Mouse (Mus musculus) thymus, adult 2 months (tissue): Measurements from ENCODE around the gene Gpr179. TPM values are rescaled to one million over a fixed set of nuclear protein-coding genes. Genes with fewer than 3 reads are reported as not detected.
A peak's percentile ranks its signal among the peaks of the same experiment; 100 is the strongest.

ENCODE experiments used
- DNase-seq: peaks from one replicate; pipeline ENCODE4 v3.0.0; 2021
- H3K27ac ChIP-seq: fragments of 200-500 bp; 2 replicates; pipeline ENCODE4 v1.5.1; 2012; ENCODE audit warnings: low read length, control low read depth; ENCODE audit not compliant: control insufficient read depth, insufficient read depth
- H3K27me3 ChIP-seq: fragments of 200-500 bp; 2 replicates; pipeline ENCODE4 v1.6.1; 2012; ENCODE audit warnings: mild to moderate bottlenecking, low read length, moderate library complexity, mixed read lengths; ENCODE audit not compliant: control insufficient read depth, insufficient read depth
- H3K36me3 ChIP-seq: fragments of 200-500 bp; 2 replicates; pipeline ENCODE4 v1.6.1; 2012; ENCODE audit warnings: mild to moderate bottlenecking, low read length, moderate library complexity; ENCODE audit not compliant: control insufficient read depth, insufficient read depth
- H3K4me1 ChIP-seq: fragments of 200-500 bp; replicated peaks from 2 replicates; pipeline ENCODE4 v1.6.1; 2012; ENCODE audit warnings: low read length; ENCODE audit not compliant: control insufficient read depth, insufficient read depth
- H3K4me3 ChIP-seq: fragments of 200-500 bp; 2 replicates; pipeline ENCODE4 v1.5.1; 2012; ENCODE audit warnings: mild to moderate bottlenecking, low read length, control low read depth, moderate library complexity; ENCODE audit not compliant: control insufficient read depth, insufficient read depth
- CTCF ChIP-seq: fragments of 200-500 bp; IDR thresholded peaks from 2 replicates; pipeline ENCODE4 v1.5.1; 2012; ENCODE audit warnings: mild to moderate bottlenecking, control low read depth, low read length, moderate library complexity, borderline replicate concordance; ENCODE audit not compliant: control insufficient read depth, poor library complexity, insufficient read depth; ENCODE audit errors: extremely low read depth
- POLR2A ChIP-seq: fragments of 200-500 bp; IDR thresholded peaks from 2 replicates; pipeline ENCODE4 v1.6.1; 2012; ENCODE audit warnings: mild to moderate bottlenecking, low read length, control low read depth, moderate library complexity; ENCODE audit not compliant: control insufficient read depth, poor library complexity, insufficient read depth; ENCODE audit errors: extremely low read depth
- WGBS: fragments of 180-500 bp; shearing (Covaris S2); methylation state at CpG from one replicate; pipeline ENCODE4 v1.1.7; 2018; 5-methylcytosine and 5-hydroxymethylcytosine counted together
- polyA plus RNA-seq: library from polyadenylated mRNA; depleted of rRNA; stranded (reverse); fragments of >200 nt; gene quantifications from 2 replicates; pipeline ENCODE4 v1.2.3, GENCODE M21; 2012; rRNA removed

Gene Gpr179
- 0.54 and 0.70 TPM in 2 replicates for polyA plus RNA-seq

GRCm38 (mm10) chr11:97352027-97352684, at the start of gene Gpr179:
Gene Gpr179 (minus strand): TSS chr11:97352077.
- WGBS: 94% methylated on average over 3 of the region's 3 CpGs
- TF ChIP-seq POLR2A: no peak
- no peak for DNase-seq
- H3K36me3 ChIP-seq: no peaks in the 10 kb centered on the region
- no peak within 1 kb of the TSS for H3K4me3 ChIP-seq
- no peaks in the 10 kb centered on the region for H3K4me1 ChIP-seq
- no peak within 1 kb of the TSS for H3K27ac ChIP-seq
- no peaks in the 10 kb centered on the region for H3K27me3 ChIP-seq

- Histone ChIP-seq H3K4me1 (peaks cover 31% of the 10 kb centered on the region), H3K27me3 (no peaks in the 10 kb centered on the region; the same call in 1 of the 2 replicates), H3K27ac (no peak overlapping the region), H3K4me3 (no peak overlapping the region), H3K36me3 (no peaks in the 10 kb centered on the region)
- no peak for TF ChIP-seq POLR2A
- 0 out of 2 replicates have a peak, but pooled peaks have one; percentile 11 for TF ChIP-seq CTCF
- DNase-seq: peak; percentile 68
- WGBS: 15% methylated on average over 6 of the region's 6 CpGs
These were observed 49.2 kb upstream of the Gpr179 start for GRCm38 (mm10) chr11:97401082-97401481.

GRCm38 (mm10) chr11:97399958-97400710, 48.3 kb upstream of the Gpr179 start:
- 4% methylated on average over 23 of the region's 23 CpGs for WGBS
- H3K4me3 ChIP-seq: 0 out of 2 replicates have a peak overlapping the region, but pooled peaks have one; percentile 2

GRCm38 (mm10) chr11:97398506-97398905, 46.6 kb upstream of the Gpr179 start:
- Histone ChIP-seq H3K4me3 (no peak overlapping the region), H3K27me3 (no peaks in the 10 kb centered on the region), H3K36me3 (peaks cover 3% of the 10 kb centered on the region; the same call in 1 of the 2 replicates), H3K27ac (no peak overlapping the region), H3K4me1 (peaks cover 21% of the 10 kb centered on the region)
- TF ChIP-seq CTCF (no peak), POLR2A (no peak)
- DNase-seq: no peak
- 93% methylated on average over 2 of the region's 2 CpGs for WGBS

More at GRCm38 (mm10) chr11:97399958-97400710, 48.3 kb upstream of the Gpr179 start:
- Histone ChIP-seq H3K4me1 (peaks cover 26% of the 10 kb centered on the region), H3K27ac (no peak overlapping the region), H3K27me3 (no peaks in the 10 kb centered on the region), H3K36me3 (no peaks in the 10 kb centered on the region)
- TF ChIP-seq CTCF (peak; percentile 94), POLR2A (no peak)
- peak; percentile 83 for DNase-seq

- Histone ChIP-seq H3K4me1 (peaks cover 5% of the 10 kb centered on the region), H3K27ac (no peak overlapping the region), H3K27me3 (no peaks in the 10 kb centered on the region), H3K36me3 (peaks cover 23% of the 10 kb centered on the region), H3K4me3 (no peak overlapping the region)
- 50% methylated on average over 11 of the region's 11 CpGs for WGBS
- DNase-seq: no peak
- TF ChIP-seq CTCF (no peak), POLR2A (no peak)
These were observed 42.3 kb upstream of the Gpr179 start for GRCm38 (mm10) chr11:97394146-97394545.

GRCm38 (mm10) chr11:97393658-97394057, 41.8 kb upstream of the Gpr179 start:
- Histone ChIP-seq H3K4me3 (no peak overlapping the region), H3K36me3 (peaks cover 23% of the 10 kb centered on the region), H3K27me3 (no peaks in the 10 kb centered on the region), H3K4me1 (peaks cover 5% of the 10 kb centered on the region), H3K27ac (no peak overlapping the region)
- no peak for DNase-seq
- TF ChIP-seq POLR2A (no peak), CTCF (no peak)
- 83% methylated on average over 11 of the region's 11 CpGs for WGBS

- H3K4me3 ChIP-seq: no peak overlapping the region
- no peak overlapping the region for H3K27ac ChIP-seq
- TF ChIP-seq POLR2A: no peak
- no peak for TF ChIP-seq CTCF
- 98% methylated on average over 8 of the region's 8 CpGs for WGBS
- no peaks in the 10 kb centered on the region for H3K27me3 ChIP-seq
- H3K36me3 ChIP-seq: peaks cover 34% of the 10 kb centered on the region
- 0 out of 2 replicates have a peak, but pooled peaks cover 2% of the 10 kb centered on the region for H3K4me1 ChIP-seq
- no peak for DNase-seq
These were observed 37.2 kb upstream of the Gpr179 start for GRCm38 (mm10) chr11:97389127-97389526.
